Mouse (Mus musculus) liver, embryonic 14.5 days (tissue): ENCODE results near the gene Atp6v1d.

Source experiments
- CTCF ChIP-seq: IDR thresholded peaks from 2 replicates; pipeline ENCODE4 v1.5.1; 2016; ENCODE audit warnings: antibody characterized with exemption, low read depth, control low read depth
- EP300 ChIP-seq: IDR thresholded peaks from 2 replicates; pipeline ENCODE4 v1.6.1; 2016; ENCODE audit warnings: antibody characterized with exemption, low read depth

GRCm38 (mm10) chr12:78860921-78861495, 430 bp downstream of the Atp6v1d start:
- no peak for TF ChIP-seq CTCF
- TF ChIP-seq EP300, result no peak
